Mouse (Mus musculus): ENCODE measurements around the gene Efna5.

DNA sequence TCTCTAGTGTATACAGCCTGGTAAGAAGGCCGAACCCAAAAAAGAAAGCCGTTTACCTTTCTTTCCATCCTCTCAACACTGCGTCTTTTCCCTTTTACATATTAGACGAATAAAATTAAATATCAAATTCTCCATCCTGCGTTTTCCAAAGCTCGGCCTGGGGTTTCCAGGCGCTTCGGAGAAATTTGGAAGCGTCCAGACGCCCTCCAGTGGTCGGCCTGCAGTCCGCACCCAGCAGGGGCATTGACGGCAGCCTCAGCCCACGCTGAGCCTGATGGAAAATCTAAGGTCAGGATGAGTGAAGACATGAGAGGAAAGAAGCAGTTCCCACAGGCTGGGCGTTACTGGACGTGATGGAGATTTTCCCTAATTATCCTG, 3.0 kb upstream of the Efna5 start:
- TF ChIP-seq CTCF (IDR thresholded peaks at IDR 0.05; ENCODE audit: borderline replicate concordance, extremely low read depth, insufficient read depth, insufficient read length): peak; percentile 96
- no peak for TF ChIP-seq POLR2A (IDR thresholded peaks at IDR 0.05; ENCODE audit: borderline replicate concordance, extremely low read depth, insufficient read depth, insufficient read length, poor library complexity, severe bottlenecking)

Data from brain, embryonic 14.5 days (tissue).